Mouse (Mus musculus): ENCODE measurements around the gene Gpr155. TPM values are rescaled to one million over a fixed set of nuclear protein-coding genes. Genes with fewer than 3 reads are reported as not detected.

The Gpr155 gene
- total and polyA plus RNA-seq, 3 experiments: 0.23 to 0.99 TPM; not detected in 1

GRCm38 (mm10) chr2:73389951-73390350 is 3.6 kb upstream of the Gpr155 start:
- no peak overlapping the region for H3K4me3 ChIP-seq (ENCODE audit: control insufficient read depth in 1 of 2, insufficient read depth in 1 of 2, low read depth in 2 of 2, low read length in 2 of 2)
- TF ChIP-seq NELFE (IDR thresholded peaks at IDR 0.05; ENCODE audit: low read depth, low read length) (no peak), GATA1 (IDR thresholded peaks at IDR 0.05; ENCODE audit: low read depth, low read length) (no peak), ELF1 (IDR thresholded peaks at IDR 0.05; ENCODE audit: low read depth, low read length) (no peak), ETS1 (IDR thresholded peaks at IDR 0.05; ENCODE audit: low read depth, low read length) (no peak), CHD2 (IDR thresholded peaks at IDR 0.05; ENCODE audit: low read length) (no peak), GABPA (IDR thresholded peaks at IDR 0.05; ENCODE audit: low read depth, low read length) (no peak), UBTF (IDR thresholded peaks at IDR 0.05; ENCODE audit: borderline replicate concordance, insufficient read depth, low read depth, low read length) (no peak), ZKSCAN1 (IDR thresholded peaks at IDR 0.05; ENCODE audit: low read depth, low read length) (no peak), HCFC1 (IDR thresholded peaks at IDR 0.05; ENCODE audit: low read depth, low read length) (no peak), RAD21 (IDR thresholded peaks at IDR 0.05; ENCODE audit: low read depth, low read length) (no peak), JUND (IDR thresholded peaks at IDR 0.05; ENCODE audit: low read depth, low read length) (no peak)
- H3K9me3 ChIP-seq (replicated peaks; ENCODE audit: insufficient read depth, low read length): no peaks in the 10 kb centered on the region
- H3K36me3 ChIP-seq (ENCODE audit: control insufficient read depth in 1 of 2, insufficient read depth in 2 of 2, low read length in 2 of 2): peaks cover 0 to 8% of the 10 kb centered on the region in 2 experiments; a peak in 2 of 4 replicates
- no peak overlapping the region for H3K27ac ChIP-seq (ENCODE audit: control insufficient read depth, low read depth, low read length)
- H3K79me2 ChIP-seq (ENCODE audit: control insufficient read depth, insufficient read depth, low read length, poor library complexity): no peaks in the 10 kb centered on the region
- no peak overlapping the region for H3K9ac ChIP-seq (ENCODE audit: control insufficient read depth, low read depth, low read length, poor library complexity, severe bottlenecking)
- H3K27me3 ChIP-seq (ENCODE audit: control insufficient read depth in 1 of 2, insufficient read depth in 2 of 2, low read length in 2 of 2): no peaks in the 10 kb centered on the region; a peak in 1 of 4 replicates
- DNase-seq (ENCODE audit: low read depth, low spot score): no peak
- H3K4me1 ChIP-seq (ENCODE audit: control insufficient read depth in 1 of 2, insufficient read depth in 2 of 2, low read length in 2 of 2): peaks cover 0 to 3% of the 10 kb centered on the region in 2 experiments; a peak in 1 of 4 replicates

GRCm38 (mm10) chr2:73387806-73388205 is 1.4 kb upstream of the Gpr155 start:
- Histone ChIP-seq H3K27ac (ENCODE audit: control insufficient read depth, low read depth, low read length) (no peak overlapping the region), H3K4me1 (ENCODE audit: control insufficient read depth in 1 of 2, insufficient read depth in 2 of 2, low read length in 2 of 2) (peaks cover 0 to 3% of the 10 kb centered on the region in 2 experiments; a peak in 1 of 4 replicates), H3K9ac (ENCODE audit: control insufficient read depth, low read depth, low read length, poor library complexity, severe bottlenecking) (no peak overlapping the region), H3K27me3 (ENCODE audit: control insufficient read depth in 1 of 2, insufficient read depth in 2 of 2, low read length in 2 of 2) (peaks cover 2 to 3% of the 10 kb centered on the region in 2 experiments; a peak in 3 of 4 replicates), H3K36me3 (ENCODE audit: control insufficient read depth in 1 of 2, insufficient read depth in 2 of 2, low read length in 2 of 2) (peaks cover 0 to 8% of the 10 kb centered on the region in 2 experiments; a peak in 2 of 4 replicates), H3K79me2 (ENCODE audit: control insufficient read depth, insufficient read depth, low read length, poor library complexity) (no peaks in the 10 kb centered on the region), H3K4me3 (ENCODE audit: control insufficient read depth in 1 of 2, insufficient read depth in 1 of 2, low read depth in 2 of 2, low read length in 2 of 2) (no peak overlapping the region), H3K9me3 (replicated peaks; ENCODE audit: insufficient read depth, low read length) (no peaks in the 10 kb centered on the region)
- DNase-seq (ENCODE audit: low read depth, low spot score): peak; percentile 8
- TF ChIP-seq MYC (IDR thresholded peaks at IDR 0.05; ENCODE audit: low read depth, low read length) (no peak), CHD2 (IDR thresholded peaks at IDR 0.05; ENCODE audit: low read length) (no peak), RCOR1 (IDR thresholded peaks at IDR 0.05; ENCODE audit: low read depth, low read length) (no peak), UBTF (IDR thresholded peaks at IDR 0.05; ENCODE audit: borderline replicate concordance, insufficient read depth, low read depth, low read length) (no peak), ZC3H11A (IDR thresholded peaks at IDR 0.05; ENCODE audit: low read depth, low read length) (no peak)

Measured in MEL (cell line).